Mouse (Mus musculus): ENCODE measurements around the gene Ccdc151.

Ccdc151 gene

GRCm38 (mm10) chr9:21955570-21956281, 46.7 kb downstream of the Ccdc151 start, which contains the start of gene Swsap1:
TSS of gene Swsap1 (plus strand) at chr9:21955755.
- DNase-seq, result peak; percentile 96

GRCm38 (mm10) chr9:21955225-21955569, 47.2 kb downstream of the Ccdc151 start:
- DNase-seq, result no peak

- DNase-seq, result no peak
These were observed 47.8 kb downstream of the Ccdc151 start for GRCm38 (mm10) chr9:21954635-21955034.

GRCm38 (mm10) chr9:21953600-21953999, 48.8 kb downstream of the Ccdc151 start:
- peak; percentile 51 for DNase-seq

GRCm38 (mm10) chr9:21951977-21952376, 50.5 kb downstream of the Ccdc151 start:
- no peak for DNase-seq

- peak; percentile 40 for DNase-seq
These were observed 52.1 kb downstream of the Ccdc151 start for GRCm38 (mm10) chr9:21950322-21950721.

- no peak for DNase-seq
These were observed 53.6 kb downstream of the Ccdc151 start for GRCm38 (mm10) chr9:21948790-21949189.

GRCm38 (mm10) chr9:21948146-21948545, 54.3 kb downstream of the Ccdc151 start:
- no peak for DNase-seq

GRCm38 (mm10) chr9:21947540-21948130, 54.8 kb downstream of the Ccdc151 start:
- DNase-seq, result no peak

GRCm38 (mm10) chr9:21944267-21944666, 58.2 kb downstream of the Ccdc151 start:
- DNase-seq, result no peak

GRCm38 (mm10) chr9:21943638-21944037, 58.8 kb downstream of the Ccdc151 start:
- DNase-seq, result no peak

- no peak for DNase-seq
These were observed 59.4 kb downstream of the Ccdc151 start for GRCm38 (mm10) chr9:21943046-21943445.

Measured in right cerebral cortex, postnatal 4 days (tissue).